Mouse (Mus musculus) intestine, embryonic 14.5 days (tissue): ENCODE results near the gene H2-Eb2. TPM values are rescaled to one million over a fixed set of nuclear protein-coding genes. Genes with fewer than 3 reads are reported as not detected.

Experiments used
- ATAC-seq: fragments of 200-750 bp; cut with Nextera tagmentation; replicated peaks from 2 replicates; pipeline ENCODE4 v1.8.0; 2017; ENCODE audit warnings: low read depth, moderate number of reproducible peaks, moderate TSS enrichment, moderate library complexity; ENCODE audit not compliant: low FRiP score, low TSS enrichment
- DNase-seq: peaks from one replicate; pipeline ENCODE4 v3.0.0-alpha.2; 2018; ENCODE audit warnings: low spot score
- H3K27ac ChIP-seq: fragments of 300-500 bp; sonication (generic); 2 replicates; pipeline ENCODE4 v1.5.1; 2014; ENCODE audit warnings: low read depth, mild to moderate bottlenecking, control low read depth
- H3K27me3 ChIP-seq: fragments of 300-500 bp; sonication (generic); replicated peaks from 2 replicates; pipeline ENCODE4 v1.6.1; 2014; ENCODE audit warnings: low read length, control low read depth; ENCODE audit not compliant: control insufficient read depth, insufficient read depth
- H3K36me3 ChIP-seq: fragments of 300-500 bp; sonication (generic); 2 replicates; pipeline ENCODE4 v1.6.1; 2014; ENCODE audit warnings: low read length, control low read depth; ENCODE audit not compliant: control insufficient read depth, insufficient read depth
- H3K4me1 ChIP-seq: fragments of 300-500 bp; sonication (generic); replicated peaks from 2 replicates; pipeline ENCODE4 v1.6.1; 2014; ENCODE audit warnings: low read length, control low read depth, mixed read lengths; ENCODE audit not compliant: control insufficient read depth, insufficient read depth
- H3K4me2 ChIP-seq: fragments of 300-500 bp; sonication (generic); 2 replicates; pipeline ENCODE4 v1.6.1; 2014; ENCODE audit warnings: low read length
- H3K4me3 ChIP-seq: fragments of 300-500 bp; sonication (generic); 2 replicates; pipeline ENCODE4 v1.5.1; 2014; ENCODE audit warnings: low read depth, low read length, control low read depth, mixed read lengths
- H3K9ac ChIP-seq: fragments of 300-500 bp; sonication (generic); 2 replicates; pipeline ENCODE4 v1.6.1; 2014; ENCODE audit warnings: mild to moderate bottlenecking, low read length
- H3K9me3 ChIP-seq: fragments of 300-500 bp; sonication (generic); 2 replicates; pipeline ENCODE4 v1.6.1; 2016; ENCODE audit warnings: low read length, control low read depth; ENCODE audit not compliant: control insufficient read depth
- WGBS: fragments of 180-500 bp; shearing (Covaris S2); extraction: QIAGEN DNeasy Blood & Tissue Kit; methylation state at CpG from one replicate; pipeline ENCODE4 v1.1.7; 2014; 5-methylcytosine and 5-hydroxymethylcytosine counted together
- polyA plus RNA-seq: library from polyadenylated mRNA; unstranded; fragments of >200 nt; fragmentation: Nextera tagmentation; extraction: Ambion mirVana; gene quantifications from 2 replicates; pipeline ENCODE4 v1.2.1, GENCODE M21; 2014

The H2-Eb2 gene
- polyA plus RNA-seq, 1 experiment from 2014 or later, result not detected

GRCm38 (mm10) chr17:34377450-34378209, 52.2 kb downstream of the H2-Eb2 start:
- 60% methylated on average over 6 of the region's 6 CpGs for WGBS
- Histone ChIP-seq H3K9ac (no peak overlapping the region), H3K4me2 (no peak overlapping the region), H3K27me3 (no peaks in the 10 kb centered on the region), H3K36me3 (no peaks in the 10 kb centered on the region), H3K4me3 (no peak overlapping the region), H3K9me3 (no peaks in the 10 kb centered on the region), H3K27ac (no peak overlapping the region), H3K4me1 (no peaks in the 10 kb centered on the region)
- DNase-seq, result no peak
- no peak for ATAC-seq

- 70% methylated on average over 2 of the region's 2 CpGs for WGBS
- no peaks in the 10 kb centered on the region for H3K27me3 ChIP-seq
- ATAC-seq (no peak), DNase-seq (no peak)
- no peak overlapping the region for H3K4me3 ChIP-seq
- H3K4me2 ChIP-seq, result no peak overlapping the region
- H3K9ac ChIP-seq, result no peak overlapping the region
- H3K27ac ChIP-seq, result no peak overlapping the region
- H3K9me3 ChIP-seq, result no peaks in the 10 kb centered on the region
- no peaks in the 10 kb centered on the region for H3K4me1 ChIP-seq
- H3K36me3 ChIP-seq, result no peaks in the 10 kb centered on the region
Observed at GRCm38 (mm10) chr17:34378716-34379115, 53.3 kb downstream of the H2-Eb2 start.

- H3K4me1 ChIP-seq, result no peaks in the 10 kb centered on the region
- no peak overlapping the region for H3K9ac ChIP-seq
- H3K4me2 ChIP-seq, result no peak overlapping the region
- 77% methylated on average over 7 of the region's 7 CpGs for WGBS
- H3K27me3 ChIP-seq, result no peaks in the 10 kb centered on the region
- no peak overlapping the region for H3K27ac ChIP-seq
- no peaks in the 10 kb centered on the region for H3K9me3 ChIP-seq
- no peak for ATAC-seq
- no peak for DNase-seq
- H3K36me3 ChIP-seq, result no peaks in the 10 kb centered on the region
- no peak overlapping the region for H3K4me3 ChIP-seq
Observed at GRCm38 (mm10) chr17:34379451-34379850, 54.0 kb downstream of the H2-Eb2 start.

GRCm38 (mm10) chr17:34381876-34382275, 56.4 kb downstream of the H2-Eb2 start:
- no peak for ATAC-seq
- no peak for DNase-seq
- 71% methylated on average over 11 of the region's 11 CpGs for WGBS
- H3K9ac ChIP-seq, result no peak overlapping the region
- H3K4me1 ChIP-seq, result no peaks in the 10 kb centered on the region
- no peaks in the 10 kb centered on the region for H3K27me3 ChIP-seq
- H3K4me2 ChIP-seq, result no peak overlapping the region
- no peaks in the 10 kb centered on the region for H3K9me3 ChIP-seq
- H3K4me3 ChIP-seq, result no peak overlapping the region
- no peak overlapping the region for H3K27ac ChIP-seq
- H3K36me3 ChIP-seq, result no peaks in the 10 kb centered on the region

GRCm38 (mm10) chr17:34383212-34383611, 57.7 kb downstream of the H2-Eb2 start:
- no peaks in the 10 kb centered on the region for H3K27me3 ChIP-seq
- 72% methylated on average over 7 of the region's 7 CpGs for WGBS
- H3K4me1 ChIP-seq, result no peaks in the 10 kb centered on the region
- H3K36me3 ChIP-seq, result no peaks in the 10 kb centered on the region
- no peaks in the 10 kb centered on the region for H3K9me3 ChIP-seq
- no peak overlapping the region for H3K4me3 ChIP-seq
- H3K9ac ChIP-seq, result no peak overlapping the region
- no peak overlapping the region for H3K4me2 ChIP-seq
- DNase-seq (no peak), ATAC-seq (no peak)
- H3K27ac ChIP-seq, result no peak overlapping the region

- 72% methylated on average over 3 of the region's 3 CpGs for WGBS
- Histone ChIP-seq H3K36me3 (no peaks in the 10 kb centered on the region), H3K9ac (no peak overlapping the region), H3K4me1 (no peaks in the 10 kb centered on the region), H3K27me3 (no peaks in the 10 kb centered on the region), H3K27ac (no peak overlapping the region), H3K9me3 (no peaks in the 10 kb centered on the region), H3K4me2 (no peak overlapping the region), H3K4me3 (no peak overlapping the region)
- no peak for DNase-seq
- ATAC-seq, result no peak
Observed at GRCm38 (mm10) chr17:34384699-34385098, 59.2 kb downstream of the H2-Eb2 start.

- Histone ChIP-seq H3K9me3 (no peaks in the 10 kb centered on the region), H3K27ac (no peak overlapping the region), H3K4me2 (no peak overlapping the region), H3K9ac (no peak overlapping the region), H3K4me3 (no peak overlapping the region), H3K4me1 (no peaks in the 10 kb centered on the region), H3K27me3 (peaks cover 5% of the 10 kb centered on the region; the same call in 1 of the 2 replicates), H3K36me3 (no peaks in the 10 kb centered on the region)
- ATAC-seq (no peak), DNase-seq (no peak)
- 76% methylated on average over 2 of the region's 2 CpGs for WGBS
Observed at GRCm38 (mm10) chr17:34386656-34387055, 61.2 kb downstream of the H2-Eb2 start.

- peaks cover 6% of the 10 kb centered on the region; the same call in 1 of the 2 replicates for H3K27me3 ChIP-seq
- H3K4me2 ChIP-seq, result no peak overlapping the region
- no peaks in the 10 kb centered on the region for H3K9me3 ChIP-seq
- no peak for ATAC-seq
- H3K27ac ChIP-seq, result no peak overlapping the region
- WGBS, result 35% methylated on average over 4 of the region's 4 CpGs
- no peak overlapping the region for H3K4me3 ChIP-seq
- no peaks in the 10 kb centered on the region for H3K4me1 ChIP-seq
- DNase-seq, result no peak
- no peak overlapping the region for H3K9ac ChIP-seq
- no peaks in the 10 kb centered on the region for H3K36me3 ChIP-seq
Observed at GRCm38 (mm10) chr17:34388513-34388912, 63.0 kb downstream of the H2-Eb2 start.
